Mouse (Mus musculus) liver, postnatal 0 days (tissue): Measurements from ENCODE around the gene Lmx1a. TPM values are rescaled to one million over a fixed set of nuclear protein-coding genes. Genes with fewer than 3 reads are reported as not detected.

Source experiments
- ATAC-seq: fragments of 200-750 bp; cut with Nextera tagmentation; 2 replicates; pipeline ENCODE4 v1.8.0; 2017; ENCODE audit warnings: mild to moderate bottlenecking, moderate library complexity
- DNase-seq: peaks from one replicate; pipeline ENCODE4 v3.0.0-alpha.2; 2016
- H3K27ac ChIP-seq: fragments of 300-500 bp; sonication (generic); 2 replicates; pipeline ENCODE4 v1.5.1; 2014; ENCODE audit warnings: antibody characterized with exemption, moderate library complexity, mild to moderate bottlenecking, low read depth
- H3K27me3 ChIP-seq: fragments of 300-500 bp; sonication (generic); 2 replicates; pipeline ENCODE4 v1.6.1; 2014; ENCODE audit warnings: low read length, control low read depth, mixed read lengths; ENCODE audit not compliant: insufficient read depth
- H3K36me3 ChIP-seq: fragments of 300-500 bp; sonication (generic); replicated peaks from 2 replicates; pipeline ENCODE4 v1.6.1; 2014; ENCODE audit warnings: mild to moderate bottlenecking, control low read depth, low read length, moderate library complexity, mixed read lengths; ENCODE audit not compliant: insufficient read depth
- H3K4me1 ChIP-seq: fragments of 300-500 bp; sonication (generic); 2 replicates; pipeline ENCODE4 v1.6.1; 2014; ENCODE audit warnings: antibody characterized with exemption, mild to moderate bottlenecking, control low read depth; ENCODE audit not compliant: insufficient read depth
- H3K4me2 ChIP-seq: fragments of 300-500 bp; sonication (generic); 2 replicates; pipeline ENCODE4 v1.6.1; 2014; ENCODE audit warnings: low read depth, mild to moderate bottlenecking, low read length, moderate library complexity, mixed read lengths
- H3K4me3 ChIP-seq: fragments of 300-500 bp; sonication (generic); 2 replicates; pipeline ENCODE4 v1.5.1; 2014; ENCODE audit warnings: low read depth, low read length
- H3K9ac ChIP-seq: fragments of 300-500 bp; sonication (generic); replicated peaks from 2 replicates; pipeline ENCODE4 v1.6.1; 2014; ENCODE audit warnings: mild to moderate bottlenecking, moderate library complexity
- H3K9me3 ChIP-seq: fragments of 300-500 bp; sonication (generic); 2 replicates; pipeline ENCODE4 v1.6.1; 2016; ENCODE audit warnings: mild to moderate bottlenecking, control low read depth, low read length, mixed read lengths
- CTCF ChIP-seq: sonication (generic); IDR thresholded peaks from 2 replicates; pipeline ENCODE4 v1.5.1; 2016; ENCODE audit warnings: antibody characterized with exemption, low read depth
- EP300 ChIP-seq: IDR thresholded peaks from 2 replicates; pipeline ENCODE4 v1.6.1; 2016; ENCODE audit warnings: antibody characterized with exemption, low read depth, mild to moderate bottlenecking
- WGBS: fragments of 180-500 bp; shearing (Covaris S2); extraction: QIAGEN DNeasy Blood & Tissue Kit; methylation state at CpG from one replicate; pipeline ENCODE4 v1.1.7; 2014; ENCODE audit not compliant: insufficient replicate concordance; 5-methylcytosine and 5-hydroxymethylcytosine counted together
- polyA plus RNA-seq: library from polyadenylated mRNA; unstranded; fragments of >200 nt; fragmentation: Nextera tagmentation; extraction: Ambion mirVana; gene quantifications from 2 replicates; pipeline ENCODE4 v1.2.1, GENCODE M21; 2015

Lmx1a gene
- polyA plus RNA-seq, 1 experiment from 2014 or later = not detected

GRCm38 (mm10) chr1:167830291-167830690, 141.3 kb downstream of the Lmx1a start:
- Histone ChIP-seq H3K27me3 (no peaks in the 10 kb centered on the region), H3K9me3 (no peaks in the 10 kb centered on the region), H3K9ac (no peak overlapping the region), H3K4me2 (no peak overlapping the region), H3K4me1 (no peaks in the 10 kb centered on the region), H3K36me3 (no peaks in the 10 kb centered on the region), H3K27ac (no peak overlapping the region), H3K4me3 (no peak overlapping the region)
- TF ChIP-seq CTCF (no peak), EP300 (no peak)
- 69% methylated on average over 7 of the region's 7 CpGs for WGBS
- no peak for DNase-seq
- ATAC-seq = no peak

- ATAC-seq = no peak
- no peaks in the 10 kb centered on the region for H3K4me1 ChIP-seq
- no peaks in the 10 kb centered on the region for H3K27me3 ChIP-seq
- H3K4me3 ChIP-seq = no peak overlapping the region
- H3K9me3 ChIP-seq = no peaks in the 10 kb centered on the region
- DNase-seq = no peak
- H3K36me3 ChIP-seq = no peaks in the 10 kb centered on the region
- no peak for TF ChIP-seq CTCF
- TF ChIP-seq EP300 = no peak
- no peak overlapping the region for H3K27ac ChIP-seq
- H3K9ac ChIP-seq = no peak overlapping the region
- 67% methylated on average over 3 of the region's 3 CpGs for WGBS
- H3K4me2 ChIP-seq = no peak overlapping the region
Observed at GRCm38 (mm10) chr1:167831601-167832000, 142.6 kb downstream of the Lmx1a start.

DNA sequence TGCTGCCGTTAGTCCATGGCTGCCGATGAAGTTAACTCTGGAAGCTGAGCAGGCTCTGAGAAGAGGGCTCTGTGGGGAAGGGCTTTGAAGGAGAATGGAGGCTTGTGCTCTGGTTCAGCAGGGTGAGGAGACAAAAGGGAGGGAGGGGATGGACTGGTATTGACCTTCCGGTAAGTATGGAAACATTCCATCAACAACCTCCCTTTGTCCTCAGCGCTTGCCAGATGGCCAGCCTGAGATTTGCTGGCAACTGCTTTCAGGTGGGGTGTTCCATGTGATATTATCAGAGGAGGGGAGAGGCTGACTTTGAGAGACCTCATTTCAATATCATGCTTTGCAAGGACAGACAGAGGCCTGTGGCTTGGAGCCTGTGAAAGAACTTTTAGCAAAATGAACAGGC, 165.8 kb downstream of the Lmx1a start:
- DNase-seq (no peak), ATAC-seq (no peak)
- Histone ChIP-seq H3K27me3 (no peaks in the 10 kb centered on the region), H3K4me2 (no peak overlapping the region), H3K4me3 (no peak overlapping the region), H3K36me3 (no peaks in the 10 kb centered on the region), H3K9ac (no peak overlapping the region), H3K27ac (no peak overlapping the region), H3K4me1 (no peaks in the 10 kb centered on the region), H3K9me3 (no peaks in the 10 kb centered on the region)
- 79% methylated on average over 4 of the region's 4 CpGs for WGBS
- TF ChIP-seq CTCF (no peak), EP300 (no peak)

GRCm38 (mm10) chr1:167872028-167872427, 183.0 kb downstream of the Lmx1a start:
- Histone ChIP-seq H3K27me3 (no peaks in the 10 kb centered on the region), H3K4me1 (no peaks in the 10 kb centered on the region), H3K36me3 (no peaks in the 10 kb centered on the region), H3K4me2 (no peak overlapping the region), H3K9me3 (no peaks in the 10 kb centered on the region), H3K27ac (no peak overlapping the region), H3K4me3 (no peak overlapping the region), H3K9ac (no peak overlapping the region)
- 75% methylated on average over 1 of the region's 1 CpGs for WGBS
- ATAC-seq (no peak), DNase-seq (no peak)
- TF ChIP-seq EP300 = no peak
- TF ChIP-seq CTCF = 0 out of 2 replicates have a peak, but pooled peaks have one; percentile 10

DNA sequence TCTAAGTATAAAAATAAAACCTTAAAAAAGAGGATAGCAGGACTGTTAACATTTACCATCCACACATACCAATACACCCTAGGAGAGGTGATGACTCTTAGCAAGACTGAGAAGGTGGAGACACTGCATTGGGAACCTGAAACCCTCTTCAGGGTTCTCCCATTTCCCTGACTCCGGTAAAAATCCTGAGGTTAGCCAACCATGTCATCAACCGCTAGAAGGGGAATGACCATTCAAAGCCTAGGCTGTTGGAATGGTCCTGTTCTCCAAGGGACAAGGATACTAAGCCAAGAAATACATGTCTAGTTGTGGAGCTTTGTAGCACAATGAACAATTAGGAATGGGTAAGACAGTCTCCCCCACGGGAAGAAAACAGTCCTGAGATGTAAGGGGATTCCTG, 185.1 kb downstream of the Lmx1a start:
- Histone ChIP-seq H3K4me3 (no peak overlapping the region), H3K9ac (no peak overlapping the region), H3K4me2 (no peak overlapping the region), H3K27ac (no peak overlapping the region), H3K9me3 (no peaks in the 10 kb centered on the region), H3K36me3 (no peaks in the 10 kb centered on the region), H3K27me3 (no peaks in the 10 kb centered on the region), H3K4me1 (no peaks in the 10 kb centered on the region)
- 59% methylated on average over 3 of the region's 3 CpGs for WGBS
- ATAC-seq (no peak), DNase-seq (no peak)
- TF ChIP-seq EP300 (no peak), CTCF (no peak)

DNA sequence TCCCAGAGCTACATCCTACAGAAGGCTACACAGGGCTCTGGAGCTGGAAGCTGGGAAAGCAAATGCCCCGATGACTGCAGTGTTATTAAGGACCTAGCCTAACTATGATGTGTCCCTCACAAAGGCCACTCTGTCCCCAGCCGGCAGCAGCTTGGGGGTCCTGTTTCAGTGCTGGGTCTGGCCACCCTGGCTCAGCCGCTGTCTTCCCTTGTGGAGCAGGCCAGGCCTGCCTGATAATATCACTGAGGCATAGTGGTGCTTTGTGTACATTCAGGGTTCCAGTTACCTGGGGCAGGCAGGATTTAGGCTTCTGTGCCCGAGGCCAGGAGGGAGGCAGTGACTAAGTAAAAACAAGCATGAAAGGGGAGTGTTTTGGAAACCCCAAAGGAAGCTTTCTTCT, 188.9 kb downstream of the Lmx1a start:
- DNase-seq = no peak
- Histone ChIP-seq H3K4me1 (no peaks in the 10 kb centered on the region), H3K27me3 (no peaks in the 10 kb centered on the region), H3K9ac (no peak overlapping the region), H3K36me3 (no peaks in the 10 kb centered on the region), H3K27ac (no peak overlapping the region), H3K4me3 (no peak overlapping the region), H3K9me3 (no peaks in the 10 kb centered on the region), H3K4me2 (no peak overlapping the region)
- ATAC-seq = no peak
- WGBS = 66% methylated on average over 4 of the region's 4 CpGs
- TF ChIP-seq EP300 = no peak

- TF ChIP-seq EP300 (no peak), CTCF (no peak)
- Histone ChIP-seq H3K27me3 (no peaks in the 10 kb centered on the region), H3K27ac (no peak overlapping the region), H3K9me3 (no peaks in the 10 kb centered on the region), H3K36me3 (no peaks in the 10 kb centered on the region), H3K4me2 (no peak overlapping the region), H3K4me1 (no peaks in the 10 kb centered on the region), H3K4me3 (no peak overlapping the region), H3K9ac (no peak overlapping the region)
- no peak for DNase-seq
- ATAC-seq = no peak
- WGBS = 73% methylated on average over 11 of the region's 11 CpGs
Observed at GRCm38 (mm10) chr1:167878354-167878753, 189.3 kb downstream of the Lmx1a start.
